Mouse (Mus musculus): ENCODE data around the gene Dis3. TPM values are rescaled to one million over a fixed set of nuclear protein-coding genes. Genes with fewer than 3 reads are reported as not detected.
"Not testable (repeated sequence)": the region's sequence is repeated elsewhere in the genome, so short reads cannot be mapped to it uniquely, and the experiment has no call there.

The Dis3 gene
- polyA plus RNA-seq, 1 experiment from 2014 or later = 27.1 TPM

DNA sequence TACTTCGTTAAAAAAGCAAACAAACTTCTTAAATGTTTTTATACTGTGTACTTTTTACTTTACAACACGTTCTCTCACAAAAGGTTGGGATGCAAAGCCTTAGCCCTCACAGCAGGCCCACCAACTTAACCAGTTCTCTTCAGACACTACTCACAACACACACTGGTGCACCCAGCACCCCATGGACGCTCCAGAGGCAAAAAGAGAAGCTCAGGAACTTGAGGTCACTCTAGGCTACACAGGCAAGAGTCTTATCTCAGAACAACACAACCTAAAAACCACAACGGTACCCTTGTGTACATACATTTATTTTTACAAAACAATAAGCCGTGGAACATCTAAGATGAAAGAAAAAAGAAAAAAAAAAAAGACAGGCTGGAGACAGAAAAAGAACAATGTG lies 54.9 kb downstream of the Dis3 start:
- Histone ChIP-seq H3K27me3 (replicated peaks; ENCODE audit: control insufficient read depth, insufficient read depth, low read length) (no peaks in the 10 kb centered on the region), H3K4me3 (replicated peaks; ENCODE audit: low read length) (peak overlapping the region; percentile 98), H3K9me3 (ENCODE audit: control insufficient read depth, low read length) (no peaks in the 10 kb centered on the region), H3K4me2 (ENCODE audit: low read length) (peak overlapping the region; percentile 75), H3K36me3 (ENCODE audit: control insufficient read depth, insufficient read depth) (no peaks in the 10 kb centered on the region), H3K9ac (replicated peaks; ENCODE audit: low read depth, low read length) (peak overlapping the region; percentile 98), H3K27ac (ENCODE audit: low read length) (no peak overlapping the region), H3K4me1 (replicated peaks; ENCODE audit: control insufficient read depth, insufficient read depth, low read length) (peaks cover 19% of the 10 kb centered on the region)
- 4% methylated on average over 5 of the region's 5 CpGs for WGBS
- ATAC-seq = no peak

- WGBS = 31% methylated on average over 10 of the region's 10 CpGs
- no peaks in the 10 kb centered on the region for H3K9me3 ChIP-seq (ENCODE audit: control insufficient read depth, low read length)
- ATAC-seq = no peak
- no peaks in the 10 kb centered on the region for H3K36me3 ChIP-seq (ENCODE audit: control insufficient read depth, insufficient read depth)
- H3K4me3 ChIP-seq (replicated peaks; ENCODE audit: low read length) = peak overlapping the region; percentile 13
- no peaks in the 10 kb centered on the region for H3K27me3 ChIP-seq (replicated peaks; ENCODE audit: control insufficient read depth, insufficient read depth, low read length)
- H3K27ac ChIP-seq (ENCODE audit: low read length) = no peak overlapping the region
- H3K4me1 ChIP-seq (replicated peaks; ENCODE audit: control insufficient read depth, insufficient read depth, low read length) = peaks cover 19% of the 10 kb centered on the region
- peak overlapping the region; percentile 75 for H3K4me2 ChIP-seq (ENCODE audit: low read length)
- peak overlapping the region; percentile 22; the same call in 1 of the 2 replicates for H3K9ac ChIP-seq (replicated peaks; ENCODE audit: low read depth, low read length)
Measured at GRCm38 (mm10) chr14:99044096-99044495, 55.5 kb downstream of the Dis3 start.

DNA sequence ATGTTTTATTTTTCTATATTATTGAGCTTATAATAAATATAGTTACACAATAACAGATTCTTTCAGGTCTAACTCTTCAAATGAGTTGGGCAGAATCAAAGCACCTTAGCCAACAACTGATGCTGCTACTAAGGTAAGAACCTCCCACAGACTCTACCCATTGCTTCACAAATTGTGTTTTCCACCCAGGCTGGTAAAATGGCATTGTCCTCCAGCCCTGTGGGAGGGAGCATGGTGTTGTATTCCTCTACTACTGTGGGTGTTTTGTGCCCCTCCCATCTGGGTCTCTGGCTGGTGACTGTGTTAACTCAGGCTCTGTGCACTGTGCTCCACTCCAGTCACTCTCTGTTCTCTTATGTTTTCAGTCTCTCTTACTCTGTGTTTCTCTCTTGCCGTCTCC lies 56.1 kb downstream of the Dis3 start:
- WGBS = 53% methylated on average over 1 of the region's 1 CpGs
- H3K9ac ChIP-seq (replicated peaks; ENCODE audit: low read depth, low read length) = no peak overlapping the region

DNA sequence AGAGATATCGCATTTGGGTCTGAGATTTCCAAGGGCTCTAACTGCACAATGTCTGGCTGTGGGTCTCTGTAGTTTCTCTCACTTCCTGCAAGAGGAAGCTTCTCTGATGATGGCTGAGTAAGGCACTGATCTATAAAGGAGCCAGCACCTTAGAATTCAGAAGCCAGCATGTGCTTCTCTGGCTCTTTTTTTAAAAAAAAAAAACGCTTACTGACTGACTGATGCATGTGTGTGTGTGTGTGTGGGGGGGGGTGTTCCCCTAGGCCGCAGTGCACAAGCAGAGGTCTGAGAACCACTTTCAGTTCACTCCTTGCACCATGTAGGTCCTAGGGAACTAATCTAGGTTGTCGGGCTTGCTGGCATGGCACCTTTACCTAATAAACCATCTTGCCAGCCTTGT lies 58.2 kb downstream of the Dis3 start:
- WGBS = 77% methylated on average over 4 of the region's 4 CpGs
- no peaks in the 10 kb centered on the region for H3K27me3 ChIP-seq (replicated peaks; ENCODE audit: control insufficient read depth, insufficient read depth, low read length)
- no peak overlapping the region for H3K4me3 ChIP-seq (replicated peaks; ENCODE audit: low read length)
- H3K9ac ChIP-seq (replicated peaks; ENCODE audit: low read depth, low read length) = no peak overlapping the region
- no peaks in the 10 kb centered on the region for H3K9me3 ChIP-seq (ENCODE audit: control insufficient read depth, low read length)
- ATAC-seq = no peak
- H3K36me3 ChIP-seq (ENCODE audit: control insufficient read depth, insufficient read depth) = 0 out of 2 replicates have a peak, but pooled peaks cover 3% of the 10 kb centered on the region
- no peak overlapping the region for H3K4me2 ChIP-seq (ENCODE audit: low read length)
- no peak overlapping the region for H3K27ac ChIP-seq (ENCODE audit: low read length)
- H3K4me1 ChIP-seq (replicated peaks; ENCODE audit: control insufficient read depth, insufficient read depth, low read length) = peaks cover 16% of the 10 kb centered on the region

More for the DNA sequence above, 56.1 kb downstream of the Dis3 start:
- Histone ChIP-seq H3K9me3 (ENCODE audit: control insufficient read depth, low read length) (no peaks in the 10 kb centered on the region), H3K27ac (ENCODE audit: low read length) (no peak overlapping the region), H3K4me3 (replicated peaks; ENCODE audit: low read length) (no peak overlapping the region), H3K4me2 (ENCODE audit: low read length) (peak overlapping the region; percentile 75; the same call in 1 of the 2 replicates), H3K4me1 (replicated peaks; ENCODE audit: control insufficient read depth, insufficient read depth, low read length) (peaks cover 19% of the 10 kb centered on the region), H3K36me3 (ENCODE audit: control insufficient read depth, insufficient read depth) (no peaks in the 10 kb centered on the region), H3K27me3 (replicated peaks; ENCODE audit: control insufficient read depth, insufficient read depth, low read length) (no peaks in the 10 kb centered on the region)
- no peak for ATAC-seq

DNA sequence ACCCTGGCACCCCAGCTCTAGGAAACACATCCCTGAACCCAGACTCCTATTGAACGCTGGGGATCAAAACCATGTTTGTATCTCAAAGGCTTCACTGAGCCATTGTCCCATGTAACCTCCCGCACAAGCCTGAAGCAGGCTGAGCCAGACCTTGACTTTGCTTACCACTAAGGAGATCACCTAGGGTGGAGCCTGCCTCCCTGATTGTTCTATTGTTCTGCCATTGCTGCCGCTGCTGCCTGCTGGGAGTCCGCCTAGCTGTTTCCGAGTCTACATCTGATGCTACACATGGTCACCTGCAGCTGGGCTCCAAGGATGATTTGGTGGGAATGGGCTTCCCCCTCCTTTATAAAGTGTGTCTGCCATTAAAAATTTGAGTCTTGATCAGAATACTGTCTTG lies 60.3 kb downstream of the Dis3 start:
- H3K4me2 ChIP-seq (ENCODE audit: low read length); H3K27me3 ChIP-seq (replicated peaks; ENCODE audit: control insufficient read depth, insufficient read depth, low read length); H3K27ac ChIP-seq (ENCODE audit: low read length); H3K4me3 ChIP-seq (replicated peaks; ENCODE audit: low read length); H3K9me3 ChIP-seq (ENCODE audit: control insufficient read depth, low read length); ATAC-seq; H3K9ac ChIP-seq (replicated peaks; ENCODE audit: low read depth, low read length); H3K36me3 ChIP-seq (ENCODE audit: control insufficient read depth, insufficient read depth); H3K4me1 ChIP-seq (replicated peaks; ENCODE audit: control insufficient read depth, insufficient read depth, low read length): not testable (repeated sequence)
- WGBS = 55% methylated on average over 5 of the region's 5 CpGs

- no peak overlapping the region for H3K4me3 ChIP-seq (replicated peaks; ENCODE audit: low read length)
- no peaks in the 10 kb centered on the region for H3K9me3 ChIP-seq (ENCODE audit: control insufficient read depth, low read length)
- no peak overlapping the region for H3K9ac ChIP-seq (replicated peaks; ENCODE audit: low read depth, low read length)
- no peaks in the 10 kb centered on the region for H3K4me1 ChIP-seq (replicated peaks; ENCODE audit: control insufficient read depth, insufficient read depth, low read length)
- no peak overlapping the region for H3K4me2 ChIP-seq (ENCODE audit: low read length)
- H3K36me3 ChIP-seq (ENCODE audit: control insufficient read depth, insufficient read depth) = peaks cover 12% of the 10 kb centered on the region
- ATAC-seq = no peak
- WGBS = 84% methylated on average over 2 of the region's 2 CpGs
- H3K27ac ChIP-seq (ENCODE audit: low read length) = no peak overlapping the region
- no peaks in the 10 kb centered on the region for H3K27me3 ChIP-seq (replicated peaks; ENCODE audit: control insufficient read depth, insufficient read depth, low read length)
Measured at GRCm38 (mm10) chr14:99037703-99038102, 61.9 kb downstream of the Dis3 start.

- Histone ChIP-seq H3K9me3 (ENCODE audit: control insufficient read depth, low read length) (no peaks in the 10 kb centered on the region), H3K4me3 (replicated peaks; ENCODE audit: low read length) (no peak overlapping the region), H3K27ac (ENCODE audit: low read length) (no peak overlapping the region), H3K9ac (replicated peaks; ENCODE audit: low read depth, low read length) (no peak overlapping the region), H3K27me3 (replicated peaks; ENCODE audit: control insufficient read depth, insufficient read depth, low read length) (no peaks in the 10 kb centered on the region), H3K4me2 (ENCODE audit: low read length) (no peak overlapping the region), H3K36me3 (ENCODE audit: control insufficient read depth, insufficient read depth) (peaks cover 13% of the 10 kb centered on the region), H3K4me1 (replicated peaks; ENCODE audit: control insufficient read depth, insufficient read depth, low read length) (no peaks in the 10 kb centered on the region)
- 76% methylated on average over 4 of the region's 4 CpGs for WGBS
- no peak for ATAC-seq
Measured at GRCm38 (mm10) chr14:99036039-99036438, 63.5 kb downstream of the Dis3 start.

- H3K4me1 ChIP-seq (replicated peaks; ENCODE audit: control insufficient read depth, insufficient read depth, low read length); H3K4me3 ChIP-seq (replicated peaks; ENCODE audit: low read length); ATAC-seq; H3K27ac ChIP-seq (ENCODE audit: low read length); H3K9ac ChIP-seq (replicated peaks; ENCODE audit: low read depth, low read length); H3K27me3 ChIP-seq (replicated peaks; ENCODE audit: control insufficient read depth, insufficient read depth, low read length); H3K4me2 ChIP-seq (ENCODE audit: low read length); H3K9me3 ChIP-seq (ENCODE audit: control insufficient read depth, low read length): not testable (repeated sequence)
- H3K36me3 ChIP-seq (ENCODE audit: control insufficient read depth, insufficient read depth) = peaks cover 13% of the 10 kb centered on the region
- WGBS = 94% methylated on average over 8 of the region's 8 CpGs
Measured at GRCm38 (mm10) chr14:99034851-99035250, 64.7 kb downstream of the Dis3 start.

GRCm38 (mm10) chr14:99032596-99032995 lies 67.0 kb downstream of the Dis3 start:
- Histone ChIP-seq H3K9ac (replicated peaks; ENCODE audit: low read depth, low read length) (no peak overlapping the region), H3K9me3 (ENCODE audit: control insufficient read depth, low read length) (no peaks in the 10 kb centered on the region), H3K4me1 (replicated peaks; ENCODE audit: control insufficient read depth, insufficient read depth, low read length) (no peaks in the 10 kb centered on the region), H3K36me3 (ENCODE audit: control insufficient read depth, insufficient read depth) (peaks cover 11% of the 10 kb centered on the region), H3K27me3 (replicated peaks; ENCODE audit: control insufficient read depth, insufficient read depth, low read length) (no peaks in the 10 kb centered on the region), H3K4me3 (replicated peaks; ENCODE audit: low read length) (no peak overlapping the region), H3K4me2 (ENCODE audit: low read length) (no peak overlapping the region), H3K27ac (ENCODE audit: low read length) (no peak overlapping the region)
- no peak for ATAC-seq
- 78% methylated on average over 5 of the region's 5 CpGs for WGBS

DNA sequence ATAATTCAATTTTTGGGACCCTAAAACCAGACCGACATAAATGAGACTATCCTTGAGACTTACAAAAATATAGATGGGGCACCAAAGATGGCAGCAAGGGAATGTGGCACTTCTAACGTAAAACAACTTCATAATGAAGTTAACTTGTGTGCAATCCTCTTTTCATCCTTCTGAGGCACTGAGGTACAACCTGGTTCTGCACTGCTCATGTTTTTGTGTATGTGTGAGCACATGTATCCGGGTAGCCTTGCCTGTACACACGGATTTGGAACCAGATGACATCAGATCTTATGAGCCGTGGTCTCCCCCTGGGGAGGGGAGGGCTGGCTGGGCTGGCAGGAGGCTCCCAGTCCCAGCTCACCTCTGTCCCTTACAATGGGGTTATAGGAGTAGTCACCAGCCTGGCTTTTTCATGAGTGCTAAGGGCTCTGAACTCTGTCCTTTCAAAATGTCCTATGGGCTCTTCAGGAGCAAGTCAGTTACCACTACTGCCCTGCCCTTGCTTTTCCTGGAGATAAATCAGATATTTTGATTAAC lies 68.2 kb downstream of the Dis3 start:
- Histone ChIP-seq H3K4me3 (replicated peaks; ENCODE audit: low read length) (no peak overlapping the region), H3K36me3 (ENCODE audit: control insufficient read depth, insufficient read depth) (peaks cover 11% of the 10 kb centered on the region), H3K27me3 (replicated peaks; ENCODE audit: control insufficient read depth, insufficient read depth, low read length) (no peaks in the 10 kb centered on the region), H3K4me2 (ENCODE audit: low read length) (no peak overlapping the region), H3K9ac (replicated peaks; ENCODE audit: low read depth, low read length) (no peak overlapping the region), H3K27ac (ENCODE audit: low read length) (no peak overlapping the region), H3K9me3 (ENCODE audit: control insufficient read depth, low read length) (peaks cover 3% of the 10 kb centered on the region; the same call in 1 of the 2 replicates), H3K4me1 (replicated peaks; ENCODE audit: control insufficient read depth, insufficient read depth, low read length) (no peaks in the 10 kb centered on the region)
- WGBS = 89% methylated on average over 5 of the region's 5 CpGs
- ATAC-seq = no peak

All from forebrain, embryonic 16.5 days (tissue).